Mouse (Mus musculus) hindbrain, embryonic 11.5 days (tissue): ENCODE measurements around the gene Kcna2. TPM values are rescaled to one million over a fixed set of nuclear protein-coding genes. Genes with fewer than 3 reads are reported as not detected.

Experiments used
- ATAC-seq: fragments of 200-750 bp; cut with Nextera tagmentation; 2 replicates; pipeline ENCODE4 v1.8.0; 2017; ENCODE audit warnings: mild to moderate bottlenecking, moderate TSS enrichment, moderate library complexity; ENCODE audit not compliant: low FRiP score
- DNase-seq: peaks from one replicate; pipeline ENCODE4 v3.0.0-alpha.2; 2015; ENCODE audit warnings: low spot score
- H3K27ac ChIP-seq: fragments of 300-500 bp; sonication (generic); 2 replicates; pipeline ENCODE4 v1.5.1; 2014; ENCODE audit warnings: mild to moderate bottlenecking, low read depth, low read length
- H3K27me3 ChIP-seq: fragments of 300-500 bp; sonication (generic); 2 replicates; pipeline ENCODE4 v1.6.1; 2014; ENCODE audit warnings: mild to moderate bottlenecking, low read length, moderate library complexity, mixed read lengths; ENCODE audit not compliant: control insufficient read depth, insufficient read depth
- H3K36me3 ChIP-seq: fragments of 300-500 bp; sonication (generic); 2 replicates; pipeline ENCODE4 v1.6.1; 2014; ENCODE audit warnings: mild to moderate bottlenecking, low read length, moderate library complexity, mixed read lengths; ENCODE audit not compliant: control insufficient read depth, insufficient read depth
- H3K4me1 ChIP-seq: fragments of 300-500 bp; sonication (generic); replicated peaks from 2 replicates; pipeline ENCODE4 v1.6.1; 2014; ENCODE audit warnings: low read length, mixed read lengths; ENCODE audit not compliant: control insufficient read depth, insufficient read depth
- H3K4me2 ChIP-seq: fragments of 300-500 bp; sonication (generic); replicated peaks from 2 replicates; pipeline ENCODE4 v1.6.1; 2014; ENCODE audit warnings: mild to moderate bottlenecking, low read depth, low read length
- H3K4me3 ChIP-seq: fragments of 300-500 bp; sonication (generic); 2 replicates; pipeline ENCODE4 v1.5.1; 2014; ENCODE audit warnings: low read depth, low read length
- H3K9ac ChIP-seq: fragments of 300-500 bp; sonication (generic); 2 replicates; pipeline ENCODE4 v1.6.1; 2014; ENCODE audit warnings: low read depth, low read length
- H3K9me3 ChIP-seq: fragments of 300-500 bp; sonication (generic); 2 replicates; pipeline ENCODE4 v1.6.1; 2016; ENCODE audit warnings: low read length; ENCODE audit not compliant: control insufficient read depth
- WGBS: fragments of 180-500 bp; shearing (Covaris S2); extraction: QIAGEN DNeasy Blood & Tissue Kit; methylation state at CpG from one replicate; pipeline ENCODE4 v1.1.7; 2014; 5-methylcytosine and 5-hydroxymethylcytosine counted together
- polyA plus RNA-seq: library from polyadenylated mRNA; unstranded; fragments of >200 nt; fragmentation: Nextera tagmentation; extraction: Ambion mirVana; gene quantifications from 2 replicates; pipeline ENCODE4 v1.2.1, GENCODE M21; 2014

The Kcna2 gene
- polyA plus RNA-seq, 1 experiment from 2014 or later = 0.32 TPM

DNA sequence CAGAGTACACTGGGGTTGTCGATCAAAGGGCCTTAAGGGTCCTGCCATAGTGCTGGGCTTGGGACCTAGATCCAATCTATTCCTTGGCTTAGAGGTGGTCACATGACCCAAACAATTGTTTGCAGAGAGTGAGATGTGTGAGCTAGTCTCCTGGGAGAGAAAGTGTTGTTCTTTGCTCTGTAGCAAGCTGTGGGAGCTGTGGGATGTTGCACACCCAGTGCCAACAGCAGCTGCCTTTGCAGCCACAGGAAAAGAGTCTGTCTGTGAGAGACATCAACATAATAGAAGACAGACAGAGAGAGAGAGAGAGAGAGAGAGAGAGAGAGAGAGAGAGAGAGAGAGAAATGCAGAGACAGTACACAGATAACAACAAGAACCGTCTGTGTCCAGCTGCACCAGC lies 28.3 kb downstream of the Kcna2 start:
- H3K4me3 ChIP-seq = no peak overlapping the region
- no peaks in the 10 kb centered on the region for H3K36me3 ChIP-seq
- WGBS = 81% methylated on average over 2 of the region's 2 CpGs
- H3K9me3 ChIP-seq = no peaks in the 10 kb centered on the region
- H3K27me3 ChIP-seq = no peaks in the 10 kb centered on the region
- ATAC-seq = no peak
- H3K4me2 ChIP-seq = no peak overlapping the region
- H3K27ac ChIP-seq = no peak overlapping the region
- no peaks in the 10 kb centered on the region for H3K4me1 ChIP-seq
- DNase-seq = no peak
- H3K9ac ChIP-seq = no peak overlapping the region

DNA sequence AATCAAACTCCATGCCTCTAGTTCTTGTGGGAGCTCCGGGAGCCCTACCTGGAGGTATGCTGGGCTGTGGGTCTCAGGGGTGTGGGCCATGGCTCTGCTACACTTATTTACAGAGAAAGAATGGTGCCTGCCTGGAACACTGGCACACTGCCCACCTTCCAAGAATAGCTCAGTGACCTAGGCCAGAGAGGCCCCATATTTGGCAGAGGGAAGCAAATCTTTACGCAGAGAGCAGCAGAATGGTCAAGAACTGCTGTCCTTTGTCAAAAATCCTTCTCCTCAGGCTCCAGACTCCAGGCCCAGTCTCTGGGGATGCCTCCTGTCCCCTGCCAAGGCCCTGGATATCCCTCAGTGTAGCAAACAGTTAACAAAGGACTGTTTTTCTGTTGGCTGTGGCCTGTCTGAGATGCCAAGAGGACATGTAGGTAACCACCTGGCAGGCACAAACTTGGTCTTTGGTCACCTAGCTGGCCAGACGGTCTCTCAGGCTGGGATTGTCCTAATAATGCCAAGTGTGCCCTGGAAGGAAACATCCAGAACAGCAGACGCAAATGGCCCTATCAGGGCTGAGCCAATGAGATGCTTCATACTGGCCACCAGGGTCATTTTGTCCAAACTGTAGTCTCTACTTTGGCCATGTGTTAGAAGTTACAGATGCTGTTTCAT lies 29.8 kb downstream of the Kcna2 start:
- ATAC-seq (no peak), DNase-seq (no peak)

GRCm38 (mm10) chr3:107131846-107132245 lies 30.9 kb downstream of the Kcna2 start:
- WGBS = 72% methylated on average over 6 of the region's 6 CpGs
- no peaks in the 10 kb centered on the region for H3K36me3 ChIP-seq
- no peak for ATAC-seq

More for the DNA sequence above, 29.8 kb downstream of the Kcna2 start:
- H3K4me1 ChIP-seq = no peaks in the 10 kb centered on the region
- H3K36me3 ChIP-seq = no peaks in the 10 kb centered on the region
- H3K9ac ChIP-seq = no peak overlapping the region
- WGBS = 86% methylated on average over 4 of the region's 4 CpGs
- no peaks in the 10 kb centered on the region for H3K27me3 ChIP-seq
- H3K27ac ChIP-seq = no peak overlapping the region
- H3K4me3 ChIP-seq = no peak overlapping the region
- H3K9me3 ChIP-seq = no peaks in the 10 kb centered on the region
- no peak overlapping the region for H3K4me2 ChIP-seq

DNA sequence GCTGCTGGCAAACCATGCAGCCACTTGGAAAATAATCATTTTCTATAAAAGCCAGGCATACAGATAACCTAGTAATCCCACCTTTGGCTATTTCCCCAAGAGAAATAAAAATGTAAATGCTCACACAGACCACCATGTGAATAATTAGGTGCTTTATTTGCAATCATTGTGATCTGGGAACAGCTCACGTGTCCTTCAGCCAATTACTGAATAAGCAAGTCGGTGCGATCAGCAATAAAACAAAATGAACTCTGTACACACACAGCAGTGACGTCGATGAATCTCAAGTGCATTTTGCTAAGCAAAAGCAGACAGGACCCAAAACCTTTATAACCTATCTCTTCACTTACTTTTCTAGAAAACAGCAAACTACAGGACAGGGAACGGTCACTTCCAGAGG lies 31.7 kb downstream of the Kcna2 start:
- 80% methylated on average over 6 of the region's 6 CpGs for WGBS
- H3K4me2 ChIP-seq = no peak overlapping the region
- no peak for ATAC-seq
- H3K9me3 ChIP-seq = no peaks in the 10 kb centered on the region
- no peak overlapping the region for H3K9ac ChIP-seq
- no peaks in the 10 kb centered on the region for H3K36me3 ChIP-seq
- no peak for DNase-seq
- no peak overlapping the region for H3K4me3 ChIP-seq
- H3K27me3 ChIP-seq = no peaks in the 10 kb centered on the region
- no peaks in the 10 kb centered on the region for H3K4me1 ChIP-seq
- H3K27ac ChIP-seq = no peak overlapping the region

More at GRCm38 (mm10) chr3:107131846-107132245, 30.9 kb downstream of the Kcna2 start:
- no peak for DNase-seq
- no peak overlapping the region for H3K9ac ChIP-seq
- H3K27ac ChIP-seq = no peak overlapping the region
- H3K9me3 ChIP-seq = no peaks in the 10 kb centered on the region
- no peaks in the 10 kb centered on the region for H3K4me1 ChIP-seq
- no peaks in the 10 kb centered on the region for H3K27me3 ChIP-seq
- no peak overlapping the region for H3K4me2 ChIP-seq
- no peak overlapping the region for H3K4me3 ChIP-seq

- Histone ChIP-seq H3K4me2 (no peak overlapping the region), H3K4me3 (no peak overlapping the region), H3K9ac (no peak overlapping the region), H3K36me3 (no peaks in the 10 kb centered on the region), H3K9me3 (no peaks in the 10 kb centered on the region), H3K27me3 (no peaks in the 10 kb centered on the region), H3K27ac (no peak overlapping the region), H3K4me1 (no peaks in the 10 kb centered on the region)
- 84% methylated on average over 3 of the region's 3 CpGs for WGBS
- ATAC-seq = no peak
- no peak for DNase-seq
Observed at GRCm38 (mm10) chr3:107134457-107134856, 33.5 kb downstream of the Kcna2 start.

GRCm38 (mm10) chr3:107147126-107147525 lies 46.2 kb downstream of the Kcna2 start:
- DNase-seq = no peak
- WGBS = 75% methylated on average over 7 of the region's 7 CpGs

GRCm38 (mm10) chr3:107149006-107149405 lies 48.1 kb downstream of the Kcna2 start:
- no peak overlapping the region for H3K4me3 ChIP-seq
- H3K9me3 ChIP-seq = no peaks in the 10 kb centered on the region
- 82% methylated on average over 3 of the region's 3 CpGs for WGBS
- ATAC-seq (no peak), DNase-seq (peak; percentile 28)
- no peaks in the 10 kb centered on the region for H3K36me3 ChIP-seq
- H3K27ac ChIP-seq = no peak overlapping the region
- no peak overlapping the region for H3K9ac ChIP-seq
- no peak overlapping the region for H3K4me2 ChIP-seq
- no peaks in the 10 kb centered on the region for H3K27me3 ChIP-seq
- H3K4me1 ChIP-seq = no peaks in the 10 kb centered on the region

More at GRCm38 (mm10) chr3:107147126-107147525, 46.2 kb downstream of the Kcna2 start:
- Histone ChIP-seq H3K27me3 (no peaks in the 10 kb centered on the region), H3K4me2 (no peak overlapping the region), H3K9me3 (no peaks in the 10 kb centered on the region), H3K36me3 (no peaks in the 10 kb centered on the region), H3K27ac (no peak overlapping the region), H3K4me1 (no peaks in the 10 kb centered on the region), H3K9ac (no peak overlapping the region), H3K4me3 (no peak overlapping the region)
- ATAC-seq = no peak

DNA sequence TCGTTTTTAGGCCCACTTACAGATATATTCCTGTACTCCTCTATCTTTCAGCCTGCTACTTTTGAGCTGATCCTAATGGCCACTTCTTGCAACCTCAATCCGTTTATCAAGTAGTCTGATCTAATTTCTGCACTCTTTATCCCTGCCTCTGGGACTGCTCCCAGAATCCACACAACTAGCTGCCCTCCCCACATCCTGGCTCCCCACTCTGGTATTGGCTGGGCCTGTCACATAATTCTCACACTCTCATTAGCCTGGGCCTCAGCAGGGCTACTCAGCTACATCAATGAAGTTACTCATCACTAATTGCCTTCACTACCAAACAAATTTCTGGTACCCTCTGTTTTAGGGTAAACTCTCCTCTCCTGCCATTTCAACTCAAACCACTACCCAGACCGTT lies 49.5 kb downstream of the Kcna2 start:
- H3K4me1 ChIP-seq = no peaks in the 10 kb centered on the region
- H3K9ac ChIP-seq = no peak overlapping the region
- no peaks in the 10 kb centered on the region for H3K27me3 ChIP-seq
- no peaks in the 10 kb centered on the region for H3K9me3 ChIP-seq
- peak; percentile 43; the same call in 1 of the 2 replicates for ATAC-seq
- H3K36me3 ChIP-seq = no peaks in the 10 kb centered on the region
- H3K4me3 ChIP-seq = no peak overlapping the region
- 57% methylated on average over 3 of the region's 3 CpGs for WGBS
- no peak for DNase-seq
- no peak overlapping the region for H3K27ac ChIP-seq
- H3K4me2 ChIP-seq = no peak overlapping the region

- Histone ChIP-seq H3K27ac (no peak overlapping the region), H3K4me2 (no peak overlapping the region), H3K36me3 (no peaks in the 10 kb centered on the region), H3K27me3 (no peaks in the 10 kb centered on the region), H3K9me3 (no peaks in the 10 kb centered on the region), H3K4me1 (no peaks in the 10 kb centered on the region), H3K4me3 (no peak overlapping the region), H3K9ac (no peak overlapping the region)
- peak; percentile 67 for ATAC-seq
- WGBS = 53% methylated on average over 7 of the region's 7 CpGs
- no peak for DNase-seq
Observed at GRCm38 (mm10) chr3:107150872-107151540, 50.1 kb downstream of the Kcna2 start.
